Mouse (Mus musculus) adrenal gland, adult 8-10 months (tissue): ENCODE measurements around the gene Naa15. TPM values are rescaled to one million over a fixed set of nuclear protein-coding genes. Genes with fewer than 3 reads are reported as not detected.
"Not testable (repeated sequence)": the region's sequence is repeated elsewhere in the genome, so short reads cannot be mapped to it uniquely, and the experiment has no call there.

ENCODE experiments used
- DNase-seq: peaks from one replicate; pipeline ENCODE4 v3.0.0; 2022
- total RNA-seq, 4 experiments: library from RNA; stranded (reverse); gene quantifications; 2 replicates each; pipeline ENCODE4 v1.2.4; 2022

Gene Naa15
- total RNA-seq, 4 experiments from 2014 or later: 53.1 to 65.3 (median 59.3) TPM

DNA sequence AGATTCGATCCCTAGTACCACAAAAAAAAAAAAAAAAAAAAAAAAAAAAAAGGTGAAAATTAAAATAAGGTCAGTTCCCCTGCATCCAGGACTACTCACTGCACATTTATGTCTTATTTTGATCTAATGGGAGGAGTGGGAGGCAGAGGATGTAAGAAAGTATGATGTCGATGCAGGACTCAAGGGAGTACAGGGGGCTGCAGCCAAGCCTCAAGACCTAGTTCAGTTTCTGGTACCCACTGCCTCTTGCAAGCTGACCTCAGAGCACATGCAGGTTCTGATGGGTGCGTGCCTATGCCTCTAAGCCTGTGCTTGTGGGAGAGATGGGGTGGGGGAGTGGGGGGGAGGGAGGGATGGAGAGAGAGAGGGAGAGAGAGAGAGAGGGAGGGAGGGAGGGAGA lies 20.1 kb upstream of the Naa15 start:
- DNase-seq: no peak

DNA sequence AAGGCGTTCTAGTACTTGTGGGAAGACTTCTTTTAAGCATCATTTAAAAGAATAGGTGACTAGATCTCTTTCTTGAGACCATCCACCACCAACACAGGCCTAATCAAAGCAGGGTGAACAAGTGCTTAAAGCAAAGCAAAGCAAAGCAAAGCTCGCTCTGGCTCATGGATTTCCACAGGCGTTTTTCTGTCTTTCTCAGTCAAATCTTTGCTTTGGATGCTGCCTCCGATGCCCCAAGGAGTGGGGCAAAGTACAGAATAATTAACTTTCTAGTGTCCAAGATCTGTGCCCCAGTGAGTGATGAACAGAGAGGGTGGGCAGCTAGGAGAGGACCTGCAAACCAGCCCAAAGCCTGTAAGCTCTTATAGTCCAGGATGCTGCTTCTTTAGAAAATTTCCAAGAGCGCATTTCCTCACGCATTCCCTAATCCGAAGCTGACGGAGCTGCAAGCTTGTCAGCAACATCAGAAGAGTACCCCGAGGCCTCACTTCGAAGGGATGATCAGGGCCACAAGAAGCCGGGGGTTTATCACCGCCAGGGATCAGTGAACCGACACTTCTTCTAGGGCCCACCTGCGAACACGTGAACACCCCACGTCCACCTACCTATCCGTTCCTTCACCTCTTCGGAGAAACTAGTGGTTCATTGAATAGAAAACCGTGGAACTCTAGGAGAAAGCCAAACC lies 19.3 kb upstream of the Naa15 start:
- no peak for DNase-seq

DNA sequence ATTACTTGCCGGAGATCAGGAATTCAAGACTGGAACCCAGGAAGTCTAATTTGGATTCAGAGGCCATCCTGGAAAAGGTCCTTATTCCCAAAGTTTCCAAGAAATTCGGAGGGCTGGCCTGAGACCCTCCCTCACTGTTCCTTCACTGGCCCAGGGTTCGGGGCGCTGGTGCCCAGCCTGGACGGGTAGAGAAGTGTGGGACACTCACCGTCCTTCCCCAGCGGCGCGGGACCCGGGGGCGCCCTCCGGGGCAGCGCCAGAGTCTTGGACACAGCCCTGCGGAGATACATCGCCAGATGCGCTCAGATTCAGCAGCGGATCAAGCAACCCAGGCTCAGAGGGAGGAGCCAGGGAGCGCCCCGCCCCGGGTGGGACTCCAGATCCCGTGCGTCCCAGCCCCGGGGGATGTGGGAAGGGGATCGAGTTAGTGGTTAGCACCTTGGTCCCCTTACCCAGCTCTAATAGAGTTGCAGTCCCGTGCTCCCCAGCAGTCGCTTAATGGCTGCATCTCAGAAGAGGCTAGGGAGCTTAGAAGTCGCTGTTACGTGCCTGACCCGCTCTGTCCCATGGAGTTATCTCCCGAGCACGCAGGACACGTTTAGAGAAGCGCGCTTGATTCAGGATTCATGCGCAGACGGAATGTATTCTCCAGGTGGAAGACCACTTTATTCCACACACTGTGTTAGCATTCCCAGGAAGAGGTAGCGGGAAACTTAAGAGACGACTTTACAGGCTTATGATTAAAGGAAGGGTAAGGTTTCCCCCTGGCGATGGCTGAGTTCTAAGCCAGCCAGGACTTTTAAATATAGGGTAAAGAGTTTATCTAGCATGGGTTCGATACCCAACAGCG lies 18.5 kb upstream of the Naa15 start, which contains the start of gene Mgarp:
Gene Mgarp, minus strand, starts transcription at position 520 of the 850 bp plus-strand sequence.
- peak; percentile 83 for DNase-seq

- DNase-seq: no peak
Observed at GRCm38 (mm10) chr3:51397700-51398299, 17.1 kb upstream of the Naa15 start.

- no peak for DNase-seq
Observed at GRCm38 (mm10) chr3:51398667-51399066, 16.3 kb upstream of the Naa15 start.

- DNase-seq: no peak
Observed at GRCm38 (mm10) chr3:51399531-51399930, 15.4 kb upstream of the Naa15 start.

DNA sequence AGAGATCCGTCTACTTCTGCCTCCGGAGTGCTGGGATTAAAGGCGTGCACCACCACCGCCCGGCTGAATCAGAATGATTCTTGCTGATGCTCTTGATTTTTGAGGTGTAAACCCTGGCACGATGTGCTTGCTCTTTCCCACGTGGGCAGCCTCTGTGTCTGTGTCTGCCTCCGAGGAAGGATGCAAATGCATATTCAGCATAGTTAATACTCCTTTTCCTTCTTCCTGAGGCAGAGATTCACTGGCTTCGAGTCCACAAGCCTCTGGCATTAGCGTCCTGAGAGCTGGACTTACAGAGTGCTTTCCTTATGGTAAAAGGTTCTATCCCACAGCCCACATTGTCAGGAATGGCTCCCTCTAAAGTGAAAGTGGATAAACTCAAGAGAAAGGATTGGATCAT lies 14.3 kb upstream of the Naa15 start:
- DNase-seq: no peak

GRCm38 (mm10) chr3:51402054-51402453 lies 12.9 kb upstream of the Naa15 start:
- not testable (repeated sequence) for DNase-seq

- DNase-seq: no peak
Observed at GRCm38 (mm10) chr3:51402628-51403027, 12.3 kb upstream of the Naa15 start.

DNA sequence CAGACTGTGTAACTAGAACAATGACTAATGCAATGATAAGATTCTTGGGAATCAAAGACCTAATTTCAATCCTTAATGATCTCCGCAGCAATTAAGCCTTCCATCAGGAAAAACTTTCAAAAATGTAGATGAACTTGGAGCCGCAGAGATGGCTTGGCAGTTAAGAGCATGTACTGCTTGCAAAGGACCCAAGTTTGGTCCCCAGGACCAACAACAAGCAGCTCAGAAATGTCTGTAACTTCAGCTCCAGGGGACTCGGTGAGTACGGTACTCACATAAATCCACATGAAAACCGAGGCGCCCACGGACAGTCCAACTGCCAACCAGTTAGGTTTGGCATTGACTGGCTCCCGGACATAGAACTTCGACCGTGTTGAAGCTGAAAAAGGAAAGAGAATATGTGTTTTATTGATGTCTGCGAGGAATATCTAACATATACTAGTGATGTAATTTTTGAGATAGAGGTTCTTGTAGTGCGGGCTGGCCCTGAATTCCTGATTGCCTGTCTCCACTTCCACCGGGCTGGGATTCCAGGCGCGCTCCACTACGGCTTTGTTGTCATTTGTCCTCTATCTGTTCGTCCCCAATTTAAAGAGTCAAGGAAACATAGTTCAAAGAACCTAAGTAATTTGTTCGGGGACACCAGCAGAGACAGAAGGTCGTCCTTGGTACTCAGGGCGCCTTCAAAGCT lies 6.9 kb upstream of the Naa15 start:
- no peak for DNase-seq

- peak; percentile 92 for DNase-seq
Observed at GRCm38 (mm10) chr3:51408561-51409183, 6.3 kb upstream of the Naa15 start, which contains the start of gene Ndufc1. TSS of gene Ndufc1 (minus strand) at chr3:51408988.

- no peak for DNase-seq
Observed at GRCm38 (mm10) chr3:51412457-51412856, 2.5 kb upstream of the Naa15 start.

GRCm38 (mm10) chr3:51413276-51413675 lies 1.7 kb upstream of the Naa15 start:
- peak; percentile 60 for DNase-seq

- no peak for DNase-seq
Observed at GRCm38 (mm10) chr3:51416073-51416363, 1.1 kb downstream of the Naa15 start.

DNA sequence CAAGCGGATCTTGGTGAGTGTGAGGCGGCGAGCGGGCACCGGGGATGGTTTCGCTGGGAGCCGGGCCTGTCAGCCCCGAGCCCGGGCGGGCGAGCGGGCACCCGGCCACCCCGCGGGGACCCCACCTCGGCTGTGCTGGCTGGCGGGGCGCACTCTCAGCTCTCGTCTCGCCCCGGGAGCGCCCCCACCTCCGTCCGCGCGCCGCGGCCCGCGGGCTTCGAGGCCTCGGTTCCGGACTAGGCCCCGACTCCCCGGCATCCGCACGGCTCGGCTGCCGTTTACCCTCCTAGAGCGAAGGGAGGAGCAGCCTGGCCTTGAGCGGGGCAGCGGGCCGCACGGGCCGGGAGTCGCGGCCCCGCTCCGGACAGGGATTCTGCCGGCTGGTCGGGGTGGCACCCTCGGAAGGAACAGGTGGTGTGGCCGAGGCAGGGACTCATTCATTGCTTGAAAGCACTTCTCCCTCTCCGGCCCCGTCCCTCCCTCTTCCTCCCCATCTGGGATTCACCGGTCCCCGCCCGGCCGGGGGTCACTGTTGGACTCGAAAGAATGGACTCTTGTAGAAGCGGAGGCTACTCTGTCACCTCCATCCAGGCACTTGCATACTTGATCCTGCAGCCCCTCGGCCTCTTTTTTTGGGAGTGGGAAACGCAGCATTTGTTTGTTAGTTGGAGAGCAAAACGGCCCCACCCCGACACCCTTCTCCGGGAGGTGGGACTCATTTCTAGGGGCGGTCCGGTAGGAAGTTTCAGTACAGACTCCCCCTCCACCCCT lies 1.6 kb downstream of the Naa15 start:
- peak; percentile 49 for DNase-seq

DNA sequence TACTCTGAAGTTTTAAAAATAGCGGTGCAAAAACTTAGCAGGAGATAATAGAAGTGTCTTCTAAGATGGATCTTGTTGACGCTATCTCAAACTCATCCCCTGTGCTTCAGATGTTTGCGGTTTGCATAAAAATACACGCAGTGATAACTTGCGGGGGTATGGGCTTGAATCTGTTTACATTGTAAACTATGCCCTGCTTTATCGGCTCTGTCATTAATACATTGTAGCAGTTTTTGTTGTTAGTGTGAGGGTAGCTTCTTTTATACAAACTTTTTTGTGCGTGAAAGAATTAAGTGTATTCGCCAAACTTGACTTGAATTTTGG lies 2.1 kb downstream of the Naa15 start:
- no peak for DNase-seq

- no peak for DNase-seq
Observed at GRCm38 (mm10) chr3:51417485-51417884, 2.5 kb downstream of the Naa15 start.

- no peak for DNase-seq
Observed at GRCm38 (mm10) chr3:51417966-51418365, 3.0 kb downstream of the Naa15 start.

- no peak for DNase-seq
Observed at GRCm38 (mm10) chr3:51421921-51422320, 7.0 kb downstream of the Naa15 start.

DNA sequence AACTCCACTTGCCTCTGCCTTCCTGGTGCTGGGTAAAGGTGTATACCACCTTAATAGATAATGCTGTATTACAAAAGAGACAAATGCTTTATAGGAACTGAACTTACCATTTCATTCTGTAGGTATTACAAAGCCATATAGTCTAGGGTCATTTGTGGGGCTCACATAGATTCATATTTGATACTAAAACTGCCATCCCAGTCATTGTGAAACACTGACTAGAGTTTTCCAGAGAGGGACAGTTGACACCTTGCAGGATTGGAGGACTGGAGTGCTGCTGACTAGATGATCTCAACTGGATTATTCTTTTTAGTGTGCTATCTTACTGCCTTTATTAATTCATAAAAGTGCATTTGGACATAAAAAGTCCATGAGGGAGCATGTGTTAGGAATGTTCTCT lies 10.4 kb downstream of the Naa15 start:
- DNase-seq: no peak

DNA sequence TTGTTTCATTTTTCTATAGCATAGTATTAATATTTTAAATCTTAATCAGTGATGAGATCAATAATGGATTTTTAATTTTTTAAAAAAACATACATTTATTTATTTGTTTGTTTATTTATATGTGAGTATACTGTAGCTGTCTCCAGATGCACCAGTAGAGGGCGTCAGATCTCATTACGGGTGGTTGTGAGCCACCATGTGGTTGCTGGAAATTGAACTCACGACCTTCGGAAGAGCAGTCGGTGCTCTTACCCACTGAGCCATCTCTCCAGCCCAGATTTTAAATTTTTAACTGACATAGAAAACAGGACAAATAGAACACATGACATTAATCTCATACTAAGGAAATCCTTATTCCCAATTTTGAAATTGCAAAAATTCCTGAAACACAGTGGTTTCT lies 19.4 kb downstream of the Naa15 start:
- DNase-seq: not testable (repeated sequence)
